Mouse (Mus musculus) adrenal gland, postnatal 36 days (tissue): ENCODE data around the gene Ehbp1l1. TPM values are rescaled to one million over a fixed set of nuclear protein-coding genes. Genes with fewer than 3 reads are reported as not detected.

Experiments used
- DNase-seq, 2 experiments: peaks; one replicate each; pipeline ENCODE4 v3.0.0; 2021; ENCODE audit warnings: mixed read lengths in 1 of 2
- long read RNA-seq, 2 experiments: library from polyadenylated mRNA; stranded (forward); transcript quantifications; one replicate each; pipeline ENCODE4 v2.0.0; 2021; ENCODE audit warnings: borderline sequencing depth in 2 of 2
- total RNA-seq, 2 experiments: library from RNA; stranded (reverse); gene quantifications; 2 replicates each; pipeline ENCODE4 v1.2.3; 2021

Ehbp1l1 gene
- 10 to 100 TPM; 30.8 to 38.3 TPM for total RNA-seq
- long read RNA-seq, experiment 1, full-length matches to known transcripts: 38 of 77 reads
- long read RNA-seq, experiment 1, partial matches to known transcripts: 16 of 77 reads
- long read RNA-seq, experiment 1, other reads (novel, unspliced or antisense): 23 of 77 reads
- long read RNA-seq, experiment 2, transcript Ehbp1l1-203 (18 exons, 2,815 nt): major isoform, 7 of 16 reads
- long read RNA-seq, experiment 2, partial matches to known transcripts: 3 of 16 reads
- long read RNA-seq, experiment 2, other reads (novel, unspliced or antisense): 5 of 16 reads

- DNase-seq: peak; percentile 85 to 92
Observed at GRCm38 (mm10) chr19:5725767-5726515, at the start of gene Ehbp1l1. Gene Ehbp1l1 (minus strand): TSS chr19:5726317.

GRCm38 (mm10) chr19:5770925-5771860 is 45.1 kb upstream of the Ehbp1l1 start, which contains the start of gene Scyl1:
Gene Scyl1 (minus strand): TSS chr19:5771419.
- peak; percentile 96 to 97 for DNase-seq

GRCm38 (mm10) chr19:5770311-5770710 is 44.2 kb upstream of the Ehbp1l1 start:
- no peak for DNase-seq

- no peak for DNase-seq
Observed at GRCm38 (mm10) chr19:5767271-5767670, 41.2 kb upstream of the Ehbp1l1 start.

GRCm38 (mm10) chr19:5763163-5763562 is 37.0 kb upstream of the Ehbp1l1 start:
- DNase-seq: peak in 1 of 2 experiments; percentile 56

GRCm38 (mm10) chr19:5758878-5759403 is 32.8 kb upstream of the Ehbp1l1 start:
- no peak for DNase-seq

- DNase-seq: no peak
Observed at GRCm38 (mm10) chr19:5756991-5757636, 31.0 kb upstream of the Ehbp1l1 start.

GRCm38 (mm10) chr19:5756321-5756985 is 30.3 kb upstream of the Ehbp1l1 start:
- no peak for DNase-seq

GRCm38 (mm10) chr19:5751742-5752141 is 25.6 kb upstream of the Ehbp1l1 start:
- DNase-seq: peak; percentile 80 to 90

GRCm38 (mm10) chr19:5750951-5751350 is 24.8 kb upstream of the Ehbp1l1 start:
- DNase-seq: no peak

GRCm38 (mm10) chr19:5749476-5749875 is 23.4 kb upstream of the Ehbp1l1 start:
- DNase-seq: peak; percentile 83 to 85

- DNase-seq: no peak
Observed at GRCm38 (mm10) chr19:5746907-5747363, 20.8 kb upstream of the Ehbp1l1 start.

GRCm38 (mm10) chr19:5745756-5746710 is 19.9 kb upstream of the Ehbp1l1 start:
- peak; percentile 84 to 88 for DNase-seq

- DNase-seq: peak; percentile 76
Observed at GRCm38 (mm10) chr19:5743576-5743975, 17.5 kb upstream of the Ehbp1l1 start.

- peak; percentile 51 to 69 for DNase-seq
Observed at GRCm38 (mm10) chr19:5742241-5742641, 16.1 kb upstream of the Ehbp1l1 start.

GRCm38 (mm10) chr19:5741641-5742240 is 15.6 kb upstream of the Ehbp1l1 start:
- peak; percentile 86 to 90 for DNase-seq

- DNase-seq: peak; percentile 81 to 84
Observed at GRCm38 (mm10) chr19:5740320-5741317, 14.5 kb upstream of the Ehbp1l1 start, which contains the start of gene Ltbp3. Gene Ltbp3 (plus strand): TSS chr19:5740904.

- no peak for DNase-seq
Observed at GRCm38 (mm10) chr19:5739446-5739845, 13.3 kb upstream of the Ehbp1l1 start.
